Mouse (Mus musculus): ENCODE results near the gene Hspa12b.

DNA sequence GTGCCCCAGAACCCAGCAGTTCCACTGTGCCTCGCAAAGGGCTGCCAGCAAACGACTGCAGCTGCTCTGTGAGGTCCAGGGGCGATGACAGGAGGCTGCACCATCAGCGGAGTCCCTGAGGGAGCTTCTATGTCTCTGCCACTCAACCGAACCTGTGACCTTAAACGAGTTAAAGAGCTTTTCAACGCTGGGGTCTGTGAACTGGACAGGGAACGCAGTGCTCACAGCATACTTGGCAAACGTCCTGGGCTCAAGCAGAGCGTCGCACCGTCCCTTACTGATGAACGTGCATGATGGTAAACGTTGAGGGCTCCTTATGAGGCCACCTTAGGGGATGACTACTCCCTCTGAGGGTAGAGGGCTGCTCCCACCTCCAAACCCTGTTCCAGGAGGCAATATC, 59.3 kb downstream of the Hspa12b start:
- TF ChIP-seq POLR2A (IDR thresholded peaks at IDR 0.05; ENCODE audit: low read depth, low read length) (no peak), CTCF (conservative IDR thresholded peaks at IDR 0.05 in 1 of 2, IDR thresholded peaks at IDR 0.05 in 1 of 2; ENCODE audit: low read depth in 2 of 2, low read length in 2 of 2) (no peak), EP300 (IDR thresholded peaks at IDR 0.05; ENCODE audit: low read length) (no peak), SMC3 (IDR thresholded peaks at IDR 0.05; ENCODE audit: low read depth, low read length) (no peak), ETS1 (conservative IDR thresholded peaks at IDR 0.05; ENCODE audit: low read depth, low read length) (no peak), HCFC1 (IDR thresholded peaks at IDR 0.05; ENCODE audit: low read depth, low read length) (no peak), JUND (conservative IDR thresholded peaks at IDR 0.05; ENCODE audit: low read depth, low read length) (no peak)
